Mouse (Mus musculus) CD8-positive naive resting alpha-beta T cell, adult 2 months (primary cell): Measurements from ENCODE around the gene Ibtk.
A peak's percentile ranks its signal among the peaks of the same experiment; 100 is the strongest.

Source experiments
- DNase-seq, 2 experiments: peaks; one replicate each; pipeline ENCODE4 v3.0.0; 2022; ENCODE audit warnings: low read depth in 2 of 2, low spot score in 2 of 2

Gene Ibtk

GRCm38 (mm10) chr9:85707302-85707701 lies 41.8 kb downstream of the Ibtk start:
- DNase-seq: no peak

- no peak for DNase-seq
Observed at GRCm38 (mm10) chr9:85701981-85702380, 47.2 kb downstream of the Ibtk start.

- DNase-seq: no peak
Observed at GRCm38 (mm10) chr9:85695606-85696005, 53.5 kb downstream of the Ibtk start.

- DNase-seq: no peak
Observed at GRCm38 (mm10) chr9:85693231-85694116, 55.7 kb downstream of the Ibtk start.

GRCm38 (mm10) chr9:85685010-85685409 lies 64.1 kb downstream of the Ibtk start:
- DNase-seq: peak; percentile 8 to 14

GRCm38 (mm10) chr9:85675131-85675905 lies 73.8 kb downstream of the Ibtk start:
- no peak for DNase-seq

- DNase-seq: no peak
Observed at GRCm38 (mm10) chr9:85673907-85674481, 75.1 kb downstream of the Ibtk start.

GRCm38 (mm10) chr9:85671582-85672331 lies 77.4 kb downstream of the Ibtk start:
- no peak for DNase-seq

GRCm38 (mm10) chr9:85664316-85664715 lies 84.8 kb downstream of the Ibtk start:
- DNase-seq: no peak

GRCm38 (mm10) chr9:85663810-85664209 lies 85.3 kb downstream of the Ibtk start:
- DNase-seq: no peak

GRCm38 (mm10) chr9:85663091-85663490 lies 86.0 kb downstream of the Ibtk start:
- DNase-seq: no peak

- no peak for DNase-seq
Observed at GRCm38 (mm10) chr9:85653401-85653800, 95.7 kb downstream of the Ibtk start.

GRCm38 (mm10) chr9:85638276-85638675 lies 110.9 kb downstream of the Ibtk start:
- DNase-seq: no peak
